Mouse (Mus musculus) liver, embryonic 18 days (tissue): Measurements from ENCODE around the gene Nhs. TPM values are rescaled to one million over a fixed set of nuclear protein-coding genes. Genes with fewer than 3 reads are reported as not detected.

Experiments
- polyA plus RNA-seq: library from polyadenylated mRNA; depleted of rRNA; stranded (reverse); fragments of >200 nt; gene quantifications from 2 replicates; pipeline ENCODE4 v1.2.3, GENCODE M21; 2012; rRNA removed

Gene Nhs
- polyA plus RNA-seq = 0.04 and 0.05 TPM in 2 replicates

GRCm38 (mm10) chrX:162159637-162160611 is at the start of gene Nhs:
Gene Nhs, minus strand, starts transcription at chrX:162159730.

